Mouse (Mus musculus) layer of hippocampus, adult 18-20 months (tissue): ENCODE measurements around the gene Gm9918. TPM values are rescaled to one million over a fixed set of nuclear protein-coding genes. Genes with fewer than 3 reads are reported as not detected.

Experiments used
- DNase-seq, 2 experiments: peaks; one replicate each; pipeline ENCODE4 v3.0.0; 2022; ENCODE audit warnings: low spot score in 2 of 2
- total RNA-seq, 2 experiments: library from RNA; stranded (reverse); gene quantifications; 2 replicates each; pipeline ENCODE4 v1.2.3; 2021

Gm9918 gene
- total RNA-seq, 2 experiments from 2014 or later: not detected

GRCm38 (mm10) chr15:102273982-102274716 is 3.8 kb downstream of the Gm9918 start:
- DNase-seq: no peak

- no peak for DNase-seq
These were observed 8.3 kb downstream of the Gm9918 start for GRCm38 (mm10) chr15:102278726-102279091.

- peak; percentile 67 to 86 for DNase-seq
These were observed 8.9 kb downstream of the Gm9918 start, which contains the start of gene Mfsd5 for GRCm38 (mm10) chr15:102279092-102279782. Mfsd5 (plus strand) TSS chr15:102279454.

GRCm38 (mm10) chr15:102279783-102280520 is 9.6 kb downstream of the Gm9918 start:
- no peak for DNase-seq

- DNase-seq: no peak
These were observed 10.3 kb downstream of the Gm9918 start for GRCm38 (mm10) chr15:102280623-102281022.

GRCm38 (mm10) chr15:102282463-102283292 is 12.3 kb downstream of the Gm9918 start:
- DNase-seq: no peak

GRCm38 (mm10) chr15:102283648-102284047 is 13.3 kb downstream of the Gm9918 start:
- DNase-seq: no peak

- peak in 1 of 2 experiments; percentile 43 for DNase-seq
These were observed 17.0 kb downstream of the Gm9918 start for GRCm38 (mm10) chr15:102287395-102287794.

- DNase-seq: peak; percentile 88 to 96
These were observed 25.4 kb downstream of the Gm9918 start, which contains the start of gene Espl1 for GRCm38 (mm10) chr15:102295633-102296367. Espl1 (plus strand) TSS chr15:102296266.

GRCm38 (mm10) chr15:102296368-102297006 is 26.1 kb downstream of the Gm9918 start:
- no peak for DNase-seq

GRCm38 (mm10) chr15:102302542-102302941 is 32.2 kb downstream of the Gm9918 start:
- no peak for DNase-seq

- no peak for DNase-seq
These were observed 38.4 kb downstream of the Gm9918 start for GRCm38 (mm10) chr15:102308717-102309116.

- peak in 1 of 2 experiments; percentile 36 for DNase-seq
These were observed 39.9 kb downstream of the Gm9918 start for GRCm38 (mm10) chr15:102310074-102310845.

- no peak for DNase-seq
These were observed 41.1 kb downstream of the Gm9918 start for GRCm38 (mm10) chr15:102311489-102311888.

- DNase-seq: no peak
These were observed 44.9 kb downstream of the Gm9918 start for GRCm38 (mm10) chr15:102315292-102315691.

GRCm38 (mm10) chr15:102316263-102316662 is 45.9 kb downstream of the Gm9918 start:
- peak in 1 of 2 experiments; percentile 77 for DNase-seq
